ENCODE assay signal across 8 mouse cellular contexts in the genomic region with DNA sequence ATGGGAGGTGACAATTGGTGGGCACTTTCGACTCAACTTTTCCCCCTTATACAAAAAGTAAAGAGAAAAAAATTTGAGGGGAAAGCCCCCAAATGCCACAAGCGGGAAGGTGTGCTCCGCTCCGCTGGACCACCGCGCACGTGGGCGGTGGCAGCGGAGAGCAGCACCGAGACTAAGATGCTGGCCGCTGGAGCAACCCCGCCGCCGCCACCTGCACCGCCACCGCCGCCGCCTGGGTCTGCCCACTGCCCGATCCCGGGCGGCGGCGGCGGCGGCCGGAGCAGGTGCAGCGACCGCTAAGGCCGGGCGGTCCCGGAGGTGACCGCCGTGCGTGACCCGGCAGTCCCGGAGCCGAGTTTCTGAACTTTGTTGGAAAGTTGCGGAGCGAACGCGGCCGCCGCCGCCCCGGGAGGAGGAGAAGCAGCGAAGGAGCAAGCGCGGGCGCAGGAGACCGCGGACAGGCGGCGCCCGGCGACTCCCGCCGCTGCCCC. TPM values are rescaled to one million over a fixed set of nuclear protein-coding genes. Genes with fewer than 3 reads are reported as not detected.
A peak's percentile ranks its signal among the peaks of the same experiment; 100 is the strongest.
DNase-seq lines count a peak whose midpoint lies in the region; ATAC-seq lines count a peak whose summit lies in the region.

A gene (minus strand): TSS at position 181 of the 491 bp plus-strand sequence.

- H3K4me2 ChIP-seq in kidney, embryonic 15.5 days = peak within 1 kb of the TSS; percentile 91
- H3K4me2 ChIP-seq in embryonic facial prominence, embryonic 14.5 days (ENCODE audit: low read depth, low read length) = peak within 1 kb of the TSS; percentile 91
- peak within 1 kb of the TSS; percentile 94 for H3K4me2 ChIP-seq in neural tube, embryonic 11.5 days (ENCODE audit: low read depth)

- H3K4me1 ChIP-seq in kidney, embryonic 15.5 days = peaks cover 33% of the 10 kb centered on the region
- H3K4me1 ChIP-seq in embryonic facial prominence, embryonic 14.5 days (ENCODE audit: control insufficient read depth, insufficient read depth, low read length) = peaks cover 13% of the 10 kb centered on the region; the same call in 1 of the 2 replicates
- no peaks in the 10 kb centered on the region; the same call in 1 of the 2 replicates for H3K4me1 ChIP-seq in neural tube, embryonic 11.5 days (ENCODE audit: control insufficient read depth, insufficient read depth, low read length)

- under 1% methylated on average over 54 of the region's 57 CpGs for WGBS in kidney, embryonic 15.5 days
- under 1% methylated on average over 21 of the region's 57 CpGs for WGBS in embryonic facial prominence, embryonic 14.5 days
- 0% methylated on average over 40 of the region's 57 CpGs for WGBS in neural tube, embryonic 11.5 days

- no peak within 1 kb of the TSS for H3K27ac ChIP-seq in kidney, embryonic 15.5 days
- H3K27ac ChIP-seq in embryonic facial prominence, embryonic 14.5 days (replicated peaks; ENCODE audit: low read depth, low read length) = no peak within 1 kb of the TSS
- 0 out of 2 replicates have a peak within 1 kb of the TSS, but pooled peaks have one; percentile 20 for H3K27ac ChIP-seq in neural tube, embryonic 11.5 days (ENCODE audit: low read depth, low read length)

- DNase-seq in kidney, adult 9 months = no peak
- no peak for DNase-seq in embryonic facial prominence, embryonic 14.5 days (ENCODE audit: low spot score)
- peak; percentile 12 for DNase-seq in induced T-regulatory cell, adult 2 months (ENCODE audit: low read depth)
- peak; percentile 57 for DNase-seq in neural tube, embryonic 11.5 days (ENCODE audit: low spot score)
- DNase-seq in cerebellum, adult 9-11 months = no peak
- no peak for DNase-seq in lung, postnatal 25 days (ENCODE audit: low spot score)

- peak within 1 kb of the TSS; percentile 52 for H3K4me3 ChIP-seq in kidney, embryonic 15.5 days (replicated peaks)
- peak within 1 kb of the TSS; percentile 51 for H3K4me3 ChIP-seq in embryonic facial prominence, embryonic 14.5 days (ENCODE audit: low read depth, low read length)
- peak within 1 kb of the TSS; percentile 44 for H3K4me3 ChIP-seq in neural tube, embryonic 11.5 days (ENCODE audit: low read depth, low read length)

- H3K9ac ChIP-seq in kidney, embryonic 15.5 days = no peak within 1 kb of the TSS
- peak within 1 kb of the TSS; percentile 42 for H3K9ac ChIP-seq in embryonic facial prominence, embryonic 14.5 days (ENCODE audit: low read depth, low read length)
- peak within 1 kb of the TSS; percentile 16; the same call in 1 of the 2 replicates for H3K9ac ChIP-seq in neural tube, embryonic 11.5 days (ENCODE audit: low read length)

- H3K36me3 ChIP-seq in kidney, embryonic 15.5 days = no peaks in the 10 kb centered on the region
- no peaks in the 10 kb centered on the region for H3K36me3 ChIP-seq in embryonic facial prominence, embryonic 14.5 days (ENCODE audit: control insufficient read depth, insufficient read depth, low read length)
- H3K36me3 ChIP-seq in neural tube, embryonic 11.5 days (ENCODE audit: control insufficient read depth, insufficient read depth, low read length) = no peaks in the 10 kb centered on the region

- H3K9me3 ChIP-seq in kidney, embryonic 15.5 days (replicated peaks) = no peaks in the 10 kb centered on the region
- H3K9me3 ChIP-seq in embryonic facial prominence, embryonic 14.5 days (ENCODE audit: control insufficient read depth, low read length) = no peaks in the 10 kb centered on the region
- H3K9me3 ChIP-seq in neural tube, embryonic 11.5 days (ENCODE audit: control insufficient read depth, low read length) = no peaks in the 10 kb centered on the region

- peaks cover 96% of the 10 kb centered on the region for H3K27me3 ChIP-seq in kidney, embryonic 15.5 days
- H3K27me3 ChIP-seq in embryonic facial prominence, embryonic 14.5 days (replicated peaks; ENCODE audit: control insufficient read depth, insufficient read depth, low read length) = peaks cover 97% of the 10 kb centered on the region
- H3K27me3 ChIP-seq in neural tube, embryonic 11.5 days (ENCODE audit: control insufficient read depth, insufficient read depth, low read length) = peaks cover 94% of the 10 kb centered on the region

- no peak for ATAC-seq in kidney, embryonic 15.5 days (replicated peaks; ENCODE audit: low FRiP score)
- no peak for ATAC-seq in embryonic facial prominence, embryonic 14.5 days (ENCODE audit: low read depth)
- peak; percentile 33; the same call in 1 of the 2 replicates for ATAC-seq in neural tube, embryonic 11.5 days (ENCODE audit: insufficient read depth, low FRiP score, low TSS enrichment)
- ATAC-seq in CD4-positive, CD25-positive, alpha-beta regulatory T cell, adult 4 months = no peak

RNA-seq across cellular contexts. Expression of the gene that starts here (rescaled TPM):
- polyA plus RNA-seq in kidney, embryonic 15.5 days (2015; fragmentation: Nextera tagmentation; extraction: Ambion mirVana) = not detected in 2 replicates
- not detected in 2 replicates for polyA plus RNA-seq in embryonic facial prominence, embryonic 14.5 days (2014; fragmentation: Nextera tagmentation; extraction: Ambion mirVana)
- polyA plus RNA-seq in neural tube, embryonic 11.5 days (2014; fragmentation: Nextera tagmentation; extraction: Ambion mirVana) = 3.9 and 4.2 TPM in 2 replicates
- polyA plus RNA-seq in CD4-positive, CD25-positive, alpha-beta regulatory T cell, adult 4 months (2017; shearing (Covaris generic)) = not detected

Comparison
In these comparisons a context has a peak if more than half of its experiments do, and no peak if none do; other contexts are left out.
1. DNase-seq: peak in induced T-regulatory cell, adult 2 months (single experiment) and neural tube, embryonic 11.5 days (single experiment); none in kidney, adult 9 months (single experiment), embryonic facial prominence, embryonic 14.5 days (single experiment), cerebellum, adult 9-11 months (single experiment) and lung, postnatal 25 days (single experiment).
2. Peak in every context shown above with its lines, with median percentiles within 50 percentile points of each other: H3K4me2 ChIP-seq and H3K4me3 ChIP-seq.